Mouse (Mus musculus): ENCODE results near the gene Cd300lg.

DNA sequence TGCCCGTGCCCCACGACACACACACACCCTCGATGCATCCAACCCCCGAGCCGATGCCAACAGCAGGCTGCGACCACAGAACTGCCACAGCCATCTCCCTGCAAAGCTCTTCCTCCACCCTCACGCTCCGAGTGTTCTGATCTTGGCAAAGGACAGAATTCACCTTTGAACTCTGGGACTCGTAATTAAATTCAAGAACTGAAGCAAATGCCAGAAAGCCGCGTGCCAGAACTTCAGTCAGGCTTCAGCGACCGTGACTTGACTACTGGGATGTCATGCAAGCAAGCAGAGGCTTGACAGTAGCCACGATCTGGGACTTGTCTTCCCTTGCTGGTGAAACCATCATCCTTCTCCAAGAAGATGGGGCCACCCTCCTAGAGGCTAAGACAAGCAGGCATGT lies 32.4 kb downstream of the Cd300lg start:
- TF ChIP-seq CTCF (IDR thresholded peaks at IDR 0.05; ENCODE audit: insufficient read depth, low read depth, low read length) (no peak), POLR2A (IDR thresholded peaks at IDR 0.05; ENCODE audit: insufficient read depth, low read depth, low read length) (no peak)

Measured in olfactory bulb, adult 2 months (tissue).